Mouse (Mus musculus) frontal cortex, postnatal 36 days (tissue): ENCODE results near the gene Gm45716.
A peak's percentile ranks its signal among the peaks of the same experiment; 100 is the strongest.
"Not testable (repeated sequence)": the region's sequence is repeated elsewhere in the genome, so short reads cannot be mapped to it uniquely, and the experiment has no call there.

Experiments
- DNase-seq, 2 experiments: peaks; one replicate each; pipeline ENCODE4 v3.0.0; 2022; ENCODE audit warnings: low spot score in 2 of 2

Gm45716 gene

DNA sequence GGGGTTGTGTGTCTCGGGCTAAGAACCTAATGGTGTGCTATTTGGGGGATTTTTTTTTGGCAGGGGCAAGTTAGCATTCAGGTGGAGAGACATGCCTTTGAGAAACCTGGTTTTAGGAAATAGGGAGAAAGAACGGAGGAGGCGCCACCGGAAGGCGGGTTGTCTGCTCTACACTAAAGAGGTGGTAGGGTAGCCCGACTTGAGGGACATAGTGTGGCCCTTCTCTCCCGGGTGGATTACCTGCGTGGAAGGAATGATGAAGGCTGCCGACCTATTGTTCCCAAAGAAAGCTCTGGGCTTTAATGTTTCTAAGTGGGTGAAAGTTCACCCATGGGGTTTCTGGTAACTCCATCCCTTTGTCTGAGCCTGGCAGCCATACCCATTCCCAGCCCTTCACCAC is 62.7 kb downstream of the Gm45716 start:
- DNase-seq: no peak

DNA sequence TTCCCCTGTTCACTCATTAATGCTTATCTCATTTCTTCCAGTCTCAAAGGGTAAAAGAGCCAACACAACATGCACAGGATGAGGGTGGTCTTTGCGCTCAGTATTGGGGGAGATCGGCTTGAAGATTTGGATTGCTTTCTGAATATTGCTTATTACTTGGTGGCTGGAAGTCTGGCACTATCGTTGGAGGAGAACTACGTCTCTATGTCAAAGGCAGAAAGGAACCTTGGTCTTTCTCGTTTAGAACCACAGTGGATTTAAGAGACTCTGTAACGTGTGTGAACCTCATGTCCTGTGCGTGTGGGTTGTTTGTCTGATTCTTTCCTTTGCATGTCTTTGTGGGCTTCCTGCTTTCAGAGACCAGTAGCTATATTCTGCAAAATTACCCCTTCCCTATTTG is 63.2 kb downstream of the Gm45716 start:
- no peak for DNase-seq

DNA sequence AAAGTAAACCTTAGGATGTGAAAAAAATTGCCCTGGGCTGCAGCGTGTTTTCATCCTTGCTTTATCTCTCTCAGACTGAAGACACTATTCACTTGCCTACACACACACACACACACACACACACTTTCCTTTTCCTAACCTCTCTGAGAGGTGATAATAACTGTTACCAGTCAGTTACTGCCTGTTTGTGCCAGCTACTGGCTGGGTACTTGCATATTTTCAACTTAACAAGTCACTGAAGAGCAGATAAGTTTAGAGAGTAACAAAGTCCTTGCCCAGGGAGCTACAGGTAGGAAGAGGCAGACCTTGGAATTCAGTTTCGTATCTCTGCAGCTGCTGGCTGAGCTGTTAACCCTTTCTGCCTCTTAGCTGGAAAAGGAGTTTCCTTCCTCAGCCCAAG is 64.4 kb downstream of the Gm45716 start:
- no peak for DNase-seq

DNA sequence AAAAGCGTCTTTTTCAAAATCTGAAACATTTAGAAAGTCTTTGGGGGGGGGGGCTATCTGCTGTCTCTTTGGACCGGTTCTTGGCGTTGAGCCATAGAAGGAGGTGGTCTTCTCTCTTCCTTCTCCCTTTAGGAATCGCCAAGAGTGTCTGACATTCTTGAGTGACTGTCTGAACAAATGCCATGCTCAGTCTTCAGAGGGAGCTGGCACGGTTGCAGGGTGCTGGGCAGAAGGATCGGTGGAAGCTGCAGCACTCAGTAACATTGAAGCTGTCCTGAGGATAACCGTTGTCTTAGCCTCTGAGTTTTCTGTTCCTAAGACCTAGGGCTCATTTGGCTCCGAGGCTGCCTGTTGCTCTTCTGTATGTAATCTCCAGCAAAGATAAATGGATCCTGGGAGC is 64.9 kb downstream of the Gm45716 start:
- DNase-seq: no peak

DNA sequence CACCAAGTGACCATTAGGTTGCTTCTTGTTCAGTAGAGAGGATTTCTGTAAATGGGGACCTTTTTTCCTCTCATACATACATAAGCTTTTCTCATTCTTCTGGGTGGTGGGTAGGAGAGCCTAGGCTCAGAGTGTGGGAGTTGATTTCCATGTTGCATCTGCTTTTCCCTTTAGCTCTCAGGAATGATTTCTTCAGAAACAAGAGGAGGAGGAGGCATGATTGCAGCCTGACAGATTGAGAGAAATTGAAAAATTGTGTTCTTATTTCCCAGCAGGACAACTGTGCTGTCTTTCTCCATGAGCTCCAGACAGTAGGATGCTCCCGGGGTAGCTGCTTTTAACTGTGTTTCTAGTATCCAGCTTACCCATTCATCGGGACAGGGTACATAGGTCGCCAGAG is 67.1 kb downstream of the Gm45716 start:
- DNase-seq: no peak

DNA sequence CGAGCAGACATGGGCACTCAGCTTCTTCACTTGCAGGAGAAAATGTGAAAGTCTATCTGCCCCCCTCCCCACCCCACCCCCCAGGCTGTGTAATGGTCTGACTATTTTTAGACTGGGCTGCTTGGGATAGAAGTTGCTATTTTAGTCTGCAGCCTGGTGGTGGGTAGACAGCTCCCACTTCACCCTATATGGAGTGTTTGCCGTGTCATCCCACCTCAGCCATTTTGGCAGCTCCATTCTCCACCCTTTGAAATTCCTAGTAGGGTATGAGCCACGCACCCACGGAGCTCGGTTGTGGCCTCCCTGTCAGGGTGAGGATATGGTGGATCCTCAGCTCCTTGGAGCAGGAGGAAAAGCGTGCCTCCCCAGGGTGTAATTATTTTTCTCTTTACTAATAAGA is 68.2 kb downstream of the Gm45716 start:
- peak in 1 of 2 experiments; percentile 70 for DNase-seq

DNA sequence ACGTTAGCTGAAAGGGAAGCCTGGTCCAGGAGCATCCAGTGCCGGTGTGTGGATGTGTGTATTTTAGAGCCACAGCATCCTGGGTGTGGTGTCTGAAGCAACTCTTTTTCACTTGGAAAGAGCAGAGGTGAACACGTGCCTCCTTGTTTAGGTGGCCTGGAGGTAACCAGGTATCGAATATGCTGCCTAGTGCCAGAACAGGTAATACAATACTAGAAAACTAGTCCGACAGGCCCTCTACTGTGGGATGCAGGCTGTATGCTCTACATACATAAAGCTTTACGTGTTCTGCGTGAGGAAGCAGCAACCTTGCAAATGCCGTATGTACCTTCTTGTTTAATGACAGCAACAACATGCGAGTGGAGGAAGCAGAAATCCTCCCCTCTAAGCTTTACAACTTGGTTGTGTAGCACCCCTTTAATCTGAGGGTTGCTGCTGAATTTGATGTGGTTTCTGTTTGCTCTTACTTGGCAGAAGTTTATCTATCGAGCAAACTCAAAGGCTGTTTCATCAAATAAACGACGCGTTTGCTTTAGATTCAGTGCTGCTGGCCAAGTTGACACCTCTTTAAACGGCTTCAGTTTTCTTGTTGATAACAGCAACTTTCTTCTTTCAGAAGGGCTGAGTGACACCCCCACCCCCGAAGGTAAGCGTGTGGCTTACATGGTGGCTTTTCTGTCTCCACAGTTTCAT is 69.5 kb downstream of the Gm45716 start:
- DNase-seq: no peak

DNA sequence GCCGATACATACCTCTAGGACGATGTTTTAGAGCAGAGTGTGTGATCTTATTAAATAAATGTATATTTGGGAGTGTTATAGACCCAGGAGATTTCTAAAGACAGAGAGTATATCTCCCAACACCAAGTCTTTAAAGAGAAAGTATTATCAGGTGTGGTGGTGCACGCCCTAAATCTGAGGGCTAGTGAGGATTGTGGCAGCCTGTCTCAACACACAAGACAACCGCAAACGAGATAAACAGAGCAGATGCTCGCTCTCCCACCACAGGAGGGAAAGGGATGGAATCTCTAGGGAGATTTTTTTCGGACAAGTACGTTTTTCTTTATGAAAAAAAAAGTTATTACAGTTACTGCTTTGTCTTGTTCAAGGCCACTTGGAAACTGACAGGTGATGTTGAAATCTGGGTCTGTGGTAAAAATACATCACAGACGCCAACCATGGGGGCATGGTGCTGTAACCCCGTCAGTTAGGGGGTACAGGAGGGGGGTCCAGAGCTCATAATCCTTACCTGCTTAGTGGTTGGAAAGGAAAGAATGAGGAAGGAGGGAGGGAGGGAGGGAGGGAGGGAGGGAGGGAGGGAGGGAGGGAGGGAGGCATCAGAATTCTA is 70.9 kb downstream of the Gm45716 start:
- no peak for DNase-seq

DNA sequence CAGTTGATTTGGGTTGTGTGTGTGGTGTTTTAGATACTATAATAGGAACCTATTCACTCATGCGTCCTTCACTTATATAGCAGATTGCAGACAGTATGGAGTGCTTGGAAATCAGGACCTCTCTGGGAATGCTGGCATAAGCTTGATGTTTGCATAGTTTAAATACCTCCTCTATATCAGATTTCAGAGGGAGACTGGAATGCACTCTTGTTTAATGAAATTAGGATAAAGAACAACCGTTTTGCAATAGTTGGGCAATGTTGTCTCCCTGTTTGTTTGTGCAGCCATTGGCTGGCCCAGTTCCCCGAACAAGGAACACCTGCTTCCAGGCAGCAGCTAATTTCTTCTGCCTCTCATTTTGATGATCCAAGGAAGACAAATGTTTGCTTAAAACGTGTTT is 71.6 kb downstream of the Gm45716 start:
- no peak for DNase-seq

DNA sequence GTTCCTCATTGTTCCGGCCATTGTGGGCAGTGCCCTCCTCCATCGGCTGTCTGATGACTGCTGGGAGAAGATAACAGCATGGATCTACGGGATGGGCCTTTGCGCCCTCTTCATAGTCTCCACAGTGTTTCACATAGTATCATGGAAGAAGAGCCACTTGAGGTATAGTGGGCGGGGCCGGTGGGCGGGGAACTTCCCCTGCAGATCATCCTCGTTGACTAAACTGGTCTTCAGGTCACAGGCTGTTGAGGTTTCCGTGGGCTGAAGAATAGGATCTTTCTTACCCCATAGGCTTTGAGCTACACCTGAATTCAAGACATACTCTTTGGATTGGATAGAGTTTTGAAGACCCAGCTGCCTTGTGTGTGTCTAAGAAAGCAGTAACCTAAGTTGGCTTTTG is 72.3 kb downstream of the Gm45716 start:
- DNase-seq: no peak

DNA sequence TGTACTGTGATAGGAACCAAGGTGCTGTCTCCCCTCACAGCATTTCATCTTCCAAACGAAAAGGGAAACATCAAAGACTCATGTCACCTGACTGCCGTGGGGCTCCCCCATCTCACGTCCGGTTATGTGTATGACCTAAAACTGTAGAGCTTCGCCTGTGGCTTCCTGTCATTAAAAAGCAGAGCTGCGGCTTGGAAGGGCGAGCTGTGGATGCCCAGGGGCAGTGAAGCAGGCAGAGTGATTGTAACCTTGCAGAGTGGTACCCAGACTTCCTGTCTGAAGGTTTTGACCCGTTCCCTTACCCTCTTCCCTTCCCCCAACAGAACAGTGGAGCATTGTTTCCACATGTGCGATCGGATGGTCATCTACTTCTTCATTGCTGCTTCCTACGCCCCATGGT is 76.7 kb downstream of the Gm45716 start:
- DNase-seq: no peak

DNA sequence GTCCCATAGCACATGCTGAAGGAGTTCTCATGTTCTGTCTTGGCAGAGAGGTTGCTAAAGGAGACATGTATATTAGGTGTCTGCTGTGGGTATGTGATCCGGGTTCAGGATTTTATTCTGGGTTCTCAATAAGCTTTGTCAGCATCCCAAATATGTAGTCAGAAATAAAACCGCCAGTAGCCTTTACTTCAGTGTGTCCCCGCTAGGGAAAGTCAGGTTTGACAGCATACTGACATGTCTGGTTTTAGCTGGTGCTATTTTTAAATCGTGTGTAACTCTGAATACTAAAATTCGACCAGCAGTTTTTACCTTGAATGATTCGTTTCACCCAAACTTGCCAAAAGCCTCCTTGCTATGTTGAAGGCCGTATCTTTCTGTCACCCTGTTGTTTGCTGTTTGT is 78.1 kb downstream of the Gm45716 start:
- no peak for DNase-seq

DNA sequence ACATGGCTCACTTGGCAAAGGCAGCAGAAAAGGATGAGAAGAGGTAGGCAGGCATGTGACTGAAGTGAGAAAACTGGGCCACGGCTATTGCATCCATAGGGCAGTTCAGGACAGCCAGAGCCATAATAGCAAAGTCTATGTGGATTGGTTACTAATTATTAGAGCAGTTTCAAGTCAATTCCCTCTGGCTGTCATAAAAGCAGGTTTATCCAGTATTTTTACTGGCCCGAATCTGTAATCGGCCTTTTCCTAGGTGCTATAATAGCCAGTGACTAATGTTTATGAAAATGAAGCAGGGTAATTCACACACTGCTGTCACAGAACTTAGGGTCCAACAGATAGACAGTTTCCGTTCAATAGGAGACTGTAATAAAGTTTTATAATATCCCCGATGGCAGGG is 81.5 kb downstream of the Gm45716 start:
- no peak for DNase-seq

DNA sequence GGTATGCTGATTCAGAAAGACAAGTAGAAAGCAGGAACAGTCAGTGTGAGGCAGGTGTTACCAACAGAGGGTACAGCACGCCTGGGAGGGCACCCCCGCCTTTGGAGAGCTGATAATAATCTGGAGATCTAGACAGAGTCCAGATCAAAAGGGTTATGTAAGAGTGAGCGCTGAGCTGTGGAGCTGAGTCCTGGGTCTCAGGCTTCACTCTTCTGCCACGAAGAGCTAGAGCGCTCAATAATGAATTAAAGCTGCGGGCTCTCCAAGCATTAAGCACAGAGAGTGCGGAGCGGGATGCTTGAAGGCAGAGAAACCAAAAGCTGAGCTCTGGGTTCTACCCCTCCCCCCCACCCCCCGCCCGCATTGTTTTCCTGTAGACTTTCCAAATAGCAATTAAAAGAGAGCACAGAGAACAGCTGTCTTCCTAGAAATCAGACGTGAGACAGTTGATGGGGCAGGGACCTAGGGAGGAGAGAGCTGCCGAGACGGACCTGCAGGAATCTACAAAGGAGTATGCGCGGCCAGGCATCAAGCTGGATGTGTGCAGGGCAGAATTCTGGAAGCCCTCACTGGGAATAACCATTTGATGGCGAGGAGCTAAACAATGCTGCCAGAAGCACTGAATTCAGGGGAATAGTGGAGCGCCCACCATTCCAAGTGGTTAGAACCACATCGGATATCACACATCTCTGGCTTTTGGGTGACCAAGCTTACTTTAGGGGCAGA is 82.1 kb downstream of the Gm45716 start:
- DNase-seq: no peak

DNA sequence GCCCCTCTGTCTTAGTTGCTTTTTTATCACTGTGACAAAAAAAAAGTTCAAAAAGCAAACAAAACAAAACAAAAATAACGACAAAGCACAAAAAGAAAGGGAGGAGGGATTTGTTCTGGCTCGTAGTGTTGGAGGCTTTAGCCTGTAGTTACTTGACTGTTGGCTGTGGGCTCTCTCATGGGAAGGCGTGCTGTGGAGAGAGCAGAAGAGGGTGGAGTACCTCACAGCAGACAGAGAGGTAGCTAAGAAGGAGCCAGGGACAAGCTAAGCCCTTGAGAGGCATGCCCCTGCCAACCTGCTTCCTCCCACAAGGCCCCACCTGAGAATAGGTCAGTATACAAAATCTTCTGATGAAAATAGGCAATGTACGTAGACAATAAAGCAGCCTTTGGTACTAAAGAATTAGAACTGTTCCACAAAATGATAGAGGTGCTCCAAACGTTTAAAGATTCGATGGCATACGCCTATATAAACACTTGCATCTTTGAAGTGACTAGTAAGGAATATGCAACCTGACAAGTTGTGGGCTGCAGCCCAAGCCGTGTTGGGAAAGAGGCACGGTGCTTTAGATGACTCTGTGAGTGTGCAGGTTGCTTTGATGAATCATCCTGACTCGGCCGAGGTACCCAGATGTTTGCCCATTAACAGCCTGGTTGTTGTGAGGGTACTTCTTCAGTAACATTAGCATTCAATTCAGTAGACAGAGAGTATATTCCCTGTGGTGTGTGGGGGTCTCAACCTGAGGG is 82.8 kb downstream of the Gm45716 start:
- no peak for DNase-seq

DNA sequence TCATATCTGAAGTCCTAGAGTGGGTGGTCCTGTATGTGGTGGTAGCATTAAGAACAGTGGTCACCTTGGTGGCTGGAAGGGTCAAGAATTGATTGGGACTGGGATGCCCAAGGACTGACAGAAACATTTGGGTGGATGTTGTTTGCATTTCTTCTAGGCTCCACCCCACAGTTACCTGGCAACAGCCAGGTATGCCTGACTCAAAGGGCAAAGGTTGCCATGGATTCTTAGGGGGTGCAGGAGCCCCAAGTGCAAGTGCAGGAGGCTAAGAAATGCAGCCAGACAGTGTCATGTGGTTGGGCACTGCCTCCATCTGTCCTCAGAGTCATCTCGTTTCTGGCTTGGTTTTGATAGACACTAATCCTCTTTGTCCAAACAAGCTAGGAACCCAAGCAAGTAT is 86.7 kb downstream of the Gm45716 start:
- no peak for DNase-seq

DNA sequence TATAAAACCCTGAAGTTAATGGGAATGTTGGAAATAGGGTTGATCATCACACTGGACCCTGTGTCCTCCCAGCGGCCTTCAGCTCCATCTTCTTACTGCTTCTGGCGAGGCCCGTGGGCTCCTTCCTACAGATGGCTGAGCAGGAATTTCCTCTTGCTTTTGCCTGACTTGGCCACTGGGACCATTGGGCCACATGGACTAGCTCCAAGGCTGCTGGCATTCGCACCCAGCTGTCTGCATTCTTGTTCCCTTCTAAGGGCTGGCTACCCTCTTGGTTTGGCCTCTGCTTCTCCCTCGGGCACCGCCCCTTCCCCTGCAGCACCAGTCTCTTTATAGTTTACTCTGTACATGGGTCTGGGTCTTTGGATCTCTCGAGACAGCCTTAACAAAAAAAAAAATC is 88.2 kb downstream of the Gm45716 start:
- DNase-seq: no peak

DNA sequence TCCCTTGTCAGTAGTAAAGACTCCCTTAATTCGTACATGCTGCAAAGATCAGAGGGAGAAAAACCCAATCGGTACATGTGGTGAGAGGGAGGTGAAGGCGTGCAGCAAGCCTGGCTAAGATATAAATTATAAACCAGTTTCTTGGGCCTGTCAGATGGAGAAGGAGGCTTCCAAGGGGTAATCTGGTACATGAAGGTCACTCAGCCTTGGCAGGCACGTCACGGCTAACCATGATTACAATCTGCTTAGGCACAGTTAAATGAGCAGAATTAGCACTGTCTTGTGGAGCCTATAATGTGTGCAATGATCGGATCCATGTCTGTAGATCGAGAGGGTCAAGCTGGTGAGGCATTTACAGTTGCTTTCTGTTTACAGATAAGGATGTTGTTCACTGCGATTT is 88.7 kb downstream of the Gm45716 start:
- DNase-seq: no peak

DNA sequence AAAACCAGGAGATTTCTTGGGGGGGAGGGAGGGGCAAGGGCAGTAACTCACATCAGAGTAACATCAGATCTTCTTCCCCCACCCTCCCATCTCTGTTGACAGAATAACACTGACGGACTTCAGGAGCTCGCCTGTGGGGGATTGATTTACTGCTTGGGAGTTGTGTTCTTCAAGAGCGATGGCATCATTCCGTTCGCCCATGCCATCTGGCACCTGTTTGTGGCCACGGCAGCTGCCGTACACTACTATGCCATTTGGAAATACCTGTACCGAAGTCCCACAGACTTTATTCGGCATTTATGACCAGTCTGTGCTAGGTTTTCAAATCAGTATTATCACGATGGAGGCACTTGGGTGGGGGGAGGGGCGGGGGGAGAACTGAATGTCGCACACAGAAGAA is 89.1 kb downstream of the Gm45716 start:
- no peak for DNase-seq

DNA sequence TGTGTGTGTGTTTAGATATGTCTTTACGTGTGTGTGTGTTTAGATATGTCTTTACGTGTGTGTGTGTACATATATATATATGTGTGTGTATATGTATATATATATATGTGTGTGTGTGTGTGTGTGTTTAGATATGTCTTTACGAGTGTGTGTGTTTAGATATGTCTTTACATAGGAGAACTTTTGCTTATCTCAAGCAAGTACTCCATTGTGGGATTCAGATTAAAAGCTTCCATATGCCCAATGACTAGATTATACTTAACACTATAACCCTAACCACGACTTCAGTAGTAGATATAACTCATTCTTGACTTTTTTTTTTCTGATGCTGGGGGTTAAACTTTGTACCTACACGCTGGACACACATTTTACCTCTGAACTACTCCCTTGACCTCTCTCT is 92.6 kb downstream of the Gm45716 start:
- DNase-seq: no peak

DNA sequence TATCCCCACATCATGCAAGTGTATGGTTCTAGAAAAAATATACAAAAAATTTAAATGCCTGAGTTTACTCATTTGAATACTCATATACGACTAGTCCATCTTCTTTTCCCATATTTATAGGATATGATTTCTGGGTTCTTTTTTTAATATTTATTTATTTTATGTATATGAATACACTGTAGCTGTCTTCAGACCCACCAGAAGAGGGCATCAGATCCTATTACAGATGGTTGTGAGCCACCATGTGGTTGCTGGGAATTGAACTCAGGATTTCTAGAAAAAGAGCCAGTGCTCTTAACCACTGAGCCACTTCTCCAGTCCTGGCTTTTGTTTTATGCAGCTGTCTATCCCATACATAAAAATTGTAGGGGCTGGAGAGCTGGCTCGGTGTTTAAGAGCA is 94.5 kb downstream of the Gm45716 start:
- DNase-seq: not testable (repeated sequence)

DNA sequence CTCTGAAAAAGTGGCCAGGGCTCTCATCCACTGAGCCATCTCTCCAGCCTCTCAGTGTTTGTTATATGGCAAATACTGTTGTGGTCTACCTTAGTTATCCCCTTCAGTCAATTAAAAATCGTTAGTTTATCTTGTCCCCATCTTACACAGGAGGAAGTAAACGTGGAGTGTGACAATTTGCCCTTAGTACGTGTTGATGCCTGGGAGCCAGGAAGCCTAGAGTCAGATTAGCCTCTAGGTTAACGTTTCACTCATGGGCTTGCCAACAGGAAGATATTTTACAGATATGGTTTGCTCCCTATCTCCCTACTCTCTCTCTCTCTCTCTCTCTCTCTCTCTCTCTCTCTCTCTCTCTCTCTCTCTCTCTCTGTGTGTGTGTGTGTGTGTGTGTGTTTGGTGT is 95.7 kb downstream of the Gm45716 start:
- no peak for DNase-seq

DNA sequence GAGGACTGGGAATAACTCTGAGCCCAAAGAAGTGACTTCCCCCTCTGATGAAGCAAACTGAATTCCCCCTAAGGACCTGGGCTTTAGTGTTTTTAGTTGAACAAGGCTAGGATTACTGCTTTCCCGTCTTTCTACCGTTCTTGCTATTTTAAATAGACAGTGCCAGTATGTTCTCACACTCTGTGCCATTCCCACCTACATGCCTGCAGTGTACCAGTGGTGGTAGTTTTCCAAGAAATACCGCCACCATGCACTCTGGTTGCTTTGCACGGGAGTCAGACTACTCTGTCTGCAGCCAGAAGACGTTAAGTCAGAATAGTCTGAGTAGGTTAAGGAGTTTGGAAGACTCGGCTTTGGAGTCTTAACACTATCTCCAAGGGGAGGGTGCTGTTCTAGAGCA is 96.1 kb downstream of the Gm45716 start:
- peak; percentile 65 to 71 for DNase-seq
